Mouse (Mus musculus): ENCODE results near the gene Nfix. TPM values are rescaled to one million over a fixed set of nuclear protein-coding genes. Genes with fewer than 3 reads are reported as not detected.

The Nfix gene
- polyA plus RNA-seq, 1 experiment from 2014 or later, result 7.7 TPM

GRCm38 (mm10) chr8:84787523-84788302 lies 12.4 kb downstream of the Nfix start:
- DNase-seq (ENCODE audit: low spot score) (no peak), ATAC-seq (replicated peaks; ENCODE audit: low FRiP score) (no peak)
- 4% methylated on average over 14 of the region's 14 CpGs for WGBS
- Histone ChIP-seq H3K4me2 (ENCODE audit: low read depth, low read length, severe bottlenecking) (no peak overlapping the region), H3K9me3 (ENCODE audit: control insufficient read depth, low read length) (no peaks in the 10 kb centered on the region), H3K27ac (ENCODE audit: low read depth, low read length) (no peak overlapping the region), H3K4me1 (replicated peaks; ENCODE audit: control insufficient read depth, insufficient read depth, low read length) (peaks cover 3% of the 10 kb centered on the region; the same call in 1 of the 2 replicates), H3K9ac (ENCODE audit: low read length) (no peak overlapping the region), H3K36me3 (ENCODE audit: control insufficient read depth, insufficient read depth, low read length) (no peaks in the 10 kb centered on the region), H3K4me3 (ENCODE audit: low read depth, low read length) (no peak overlapping the region), H3K27me3 (ENCODE audit: control insufficient read depth, insufficient read depth, low read length) (peaks cover 91% of the 10 kb centered on the region)

GRCm38 (mm10) chr8:84786801-84787467 lies 13.2 kb downstream of the Nfix start:
- no peak for ATAC-seq (replicated peaks; ENCODE audit: low FRiP score)
- Histone ChIP-seq H3K4me2 (ENCODE audit: low read depth, low read length, severe bottlenecking) (no peak overlapping the region), H3K4me3 (ENCODE audit: low read depth, low read length) (no peak overlapping the region), H3K9ac (ENCODE audit: low read length) (no peak overlapping the region), H3K27me3 (ENCODE audit: control insufficient read depth, insufficient read depth, low read length) (peaks cover 92% of the 10 kb centered on the region), H3K4me1 (replicated peaks; ENCODE audit: control insufficient read depth, insufficient read depth, low read length) (peaks cover 4% of the 10 kb centered on the region; the same call in 1 of the 2 replicates), H3K9me3 (ENCODE audit: control insufficient read depth, low read length) (no peaks in the 10 kb centered on the region), H3K27ac (ENCODE audit: low read depth, low read length) (no peak overlapping the region), H3K36me3 (ENCODE audit: control insufficient read depth, insufficient read depth, low read length) (no peaks in the 10 kb centered on the region)
- WGBS, result 3% methylated on average over 11 of the region's 11 CpGs
- DNase-seq (ENCODE audit: low spot score), result no peak

- DNase-seq (ENCODE audit: low spot score) (no peak), ATAC-seq (replicated peaks; ENCODE audit: low FRiP score) (no peak)
- H3K27me3 ChIP-seq (ENCODE audit: control insufficient read depth, insufficient read depth, low read length), result peaks cover 99% of the 10 kb centered on the region
- no peaks in the 10 kb centered on the region for H3K36me3 ChIP-seq (ENCODE audit: control insufficient read depth, insufficient read depth, low read length)
- no peaks in the 10 kb centered on the region for H3K9me3 ChIP-seq (ENCODE audit: control insufficient read depth, low read length)
- H3K27ac ChIP-seq (ENCODE audit: low read depth, low read length), result no peak overlapping the region
- 2% methylated on average over 38 of the region's 38 CpGs for WGBS
- H3K4me3 ChIP-seq (ENCODE audit: low read depth, low read length), result no peak overlapping the region
- H3K4me1 ChIP-seq (replicated peaks; ENCODE audit: control insufficient read depth, insufficient read depth, low read length), result peaks cover 6% of the 10 kb centered on the region; the same call in 1 of the 2 replicates
- H3K9ac ChIP-seq (ENCODE audit: low read length), result no peak overlapping the region
- no peak overlapping the region for H3K4me2 ChIP-seq (ENCODE audit: low read depth, low read length, severe bottlenecking)
Observed at GRCm38 (mm10) chr8:84785756-84786677, 14.1 kb downstream of the Nfix start.

GRCm38 (mm10) chr8:84785506-84785755 lies 14.7 kb downstream of the Nfix start:
- H3K27ac ChIP-seq (ENCODE audit: low read depth, low read length), result no peak overlapping the region
- peaks cover 6% of the 10 kb centered on the region; the same call in 1 of the 2 replicates for H3K4me1 ChIP-seq (replicated peaks; ENCODE audit: control insufficient read depth, insufficient read depth, low read length)
- no peak for DNase-seq (ENCODE audit: low spot score)
- H3K4me2 ChIP-seq (ENCODE audit: low read depth, low read length, severe bottlenecking), result no peak overlapping the region
- no peaks in the 10 kb centered on the region for H3K9me3 ChIP-seq (ENCODE audit: control insufficient read depth, low read length)
- no peak overlapping the region for H3K4me3 ChIP-seq (ENCODE audit: low read depth, low read length)
- H3K9ac ChIP-seq (ENCODE audit: low read length), result no peak overlapping the region
- 3% methylated on average over 11 of the region's 11 CpGs for WGBS
- no peak for ATAC-seq (replicated peaks; ENCODE audit: low FRiP score)
- peaks cover 95% of the 10 kb centered on the region for H3K27me3 ChIP-seq (ENCODE audit: control insufficient read depth, insufficient read depth, low read length)
- no peaks in the 10 kb centered on the region for H3K36me3 ChIP-seq (ENCODE audit: control insufficient read depth, insufficient read depth, low read length)

GRCm38 (mm10) chr8:84784681-84785505 lies 15.3 kb downstream of the Nfix start:
- Histone ChIP-seq H3K36me3 (ENCODE audit: control insufficient read depth, insufficient read depth, low read length) (no peaks in the 10 kb centered on the region), H3K9me3 (ENCODE audit: control insufficient read depth, low read length) (no peaks in the 10 kb centered on the region), H3K4me2 (ENCODE audit: low read depth, low read length, severe bottlenecking) (no peak overlapping the region), H3K9ac (ENCODE audit: low read length) (no peak overlapping the region), H3K27me3 (ENCODE audit: control insufficient read depth, insufficient read depth, low read length) (peaks cover 91% of the 10 kb centered on the region), H3K4me1 (replicated peaks; ENCODE audit: control insufficient read depth, insufficient read depth, low read length) (peaks cover 6% of the 10 kb centered on the region; the same call in 1 of the 2 replicates), H3K27ac (ENCODE audit: low read depth, low read length) (no peak overlapping the region), H3K4me3 (ENCODE audit: low read depth, low read length) (no peak overlapping the region)
- under 1% methylated on average over 48 of the region's 48 CpGs for WGBS
- DNase-seq (ENCODE audit: low spot score), result no peak
- ATAC-seq (replicated peaks; ENCODE audit: low FRiP score), result no peak

GRCm38 (mm10) chr8:84783919-84784581 lies 16.1 kb downstream of the Nfix start:
- Histone ChIP-seq H3K27me3 (ENCODE audit: control insufficient read depth, insufficient read depth, low read length) (peaks cover 91% of the 10 kb centered on the region), H3K4me2 (ENCODE audit: low read depth, low read length, severe bottlenecking) (0 out of 2 replicates have a peak overlapping the region, but pooled peaks have one; percentile 2), H3K36me3 (ENCODE audit: control insufficient read depth, insufficient read depth, low read length) (no peaks in the 10 kb centered on the region), H3K27ac (ENCODE audit: low read depth, low read length) (no peak overlapping the region), H3K9me3 (ENCODE audit: control insufficient read depth, low read length) (no peaks in the 10 kb centered on the region), H3K4me1 (replicated peaks; ENCODE audit: control insufficient read depth, insufficient read depth, low read length) (peaks cover 12% of the 10 kb centered on the region), H3K9ac (ENCODE audit: low read length) (no peak overlapping the region), H3K4me3 (ENCODE audit: low read depth, low read length) (0 out of 2 replicates have a peak overlapping the region, but pooled peaks have one; percentile 0)
- DNase-seq (ENCODE audit: low spot score) (no peak), ATAC-seq (replicated peaks; ENCODE audit: low FRiP score) (no peak)
- WGBS, result under 1% methylated on average over 33 of the region's 33 CpGs

GRCm38 (mm10) chr8:84783198-84783918 lies 16.8 kb downstream of the Nfix start:
- Histone ChIP-seq H3K4me3 (ENCODE audit: low read depth, low read length) (no peak overlapping the region), H3K9me3 (ENCODE audit: control insufficient read depth, low read length) (no peaks in the 10 kb centered on the region), H3K36me3 (ENCODE audit: control insufficient read depth, insufficient read depth, low read length) (no peaks in the 10 kb centered on the region), H3K4me1 (replicated peaks; ENCODE audit: control insufficient read depth, insufficient read depth, low read length) (peaks cover 13% of the 10 kb centered on the region), H3K9ac (ENCODE audit: low read length) (no peak overlapping the region), H3K27ac (ENCODE audit: low read depth, low read length) (no peak overlapping the region), H3K27me3 (ENCODE audit: control insufficient read depth, insufficient read depth, low read length) (peaks cover 91% of the 10 kb centered on the region), H3K4me2 (ENCODE audit: low read depth, low read length, severe bottlenecking) (no peak overlapping the region)
- WGBS, result 4% methylated on average over 11 of the region's 11 CpGs
- DNase-seq (ENCODE audit: low spot score) (no peak), ATAC-seq (replicated peaks; ENCODE audit: low FRiP score) (no peak)
